Mouse (Mus musculus): ENCODE results near the gene Fgg. TPM values are rescaled to one million over a fixed set of nuclear protein-coding genes. Genes with fewer than 3 reads are reported as not detected.

Gene Fgg
- total RNA-seq, 1 experiment: 0.45 TPM

DNA sequence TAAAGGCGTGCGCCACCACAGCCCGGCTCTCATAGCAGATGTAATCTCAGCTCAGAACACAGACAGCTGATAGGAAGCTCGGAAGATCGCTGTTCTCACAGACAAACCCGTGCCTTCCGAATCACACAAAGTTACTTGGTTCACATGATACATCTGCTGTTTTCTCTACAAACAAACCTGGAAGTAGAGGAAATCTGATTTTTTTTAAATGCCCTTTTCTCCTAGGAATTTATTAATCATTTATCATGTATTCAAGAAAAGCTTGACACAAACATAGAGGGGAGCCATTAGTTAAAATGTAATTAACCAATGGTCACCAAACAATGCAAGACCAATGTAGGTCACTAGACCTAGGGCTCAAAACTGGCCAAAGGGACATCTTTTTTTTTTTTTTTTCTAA, 2.7 kb upstream of the Fgg start:
- DNase-seq (ENCODE audit: low read depth, low spot score): no peak
- H3K27ac ChIP-seq (ENCODE audit: insufficient read depth, low read depth, low read length, poor library complexity, severe bottlenecking): no peak overlapping the region
- H3K36me3 ChIP-seq (ENCODE audit: control insufficient read depth, insufficient read depth, low read length, poor library complexity, severe bottlenecking): no peaks in the 10 kb centered on the region
- H3K9ac ChIP-seq (ENCODE audit: insufficient read depth, low read depth, low read length, poor library complexity, severe bottlenecking): no peak overlapping the region
- H3K9me3 ChIP-seq (ENCODE audit: control insufficient read depth, insufficient read depth, low read depth, low read length): no peaks in the 10 kb centered on the region
- H3K4me1 ChIP-seq (ENCODE audit: control insufficient read depth in 2 of 2, insufficient read depth in 2 of 2, low read length in 2 of 2, poor library complexity in 1 of 2): no peaks in the 10 kb centered on the region
- no peak for TF ChIP-seq ZC3H11A (IDR thresholded peaks at IDR 0.05; ENCODE audit: borderline replicate concordance, low read depth, low read length)
- TF ChIP-seq CHD2 (IDR thresholded peaks at IDR 0.05; ENCODE audit: low read depth, low read length): no peak
- TF ChIP-seq MAFK (IDR thresholded peaks at IDR 0.05; ENCODE audit: insufficient read depth, low read depth, low read length): no peak
- TF ChIP-seq ZNF384 (IDR thresholded peaks at IDR 0.05; ENCODE audit: low read depth, low read length): no peak
- no peak for TF ChIP-seq HCFC1 (IDR thresholded peaks at IDR 0.05; ENCODE audit: borderline replicate concordance, insufficient read depth, low read length)
- in situ Hi-C loops (cut with MboI; ENCODE audit: low sequenced_read_pairs in 2 of 2, unreplicated experiment in 2 of 2): no loop called here
- no peak overlapping the region for H3K4me3 ChIP-seq (ENCODE audit: insufficient read depth in 1 of 2, low read depth in 1 of 2, low read length in 2 of 2, poor library complexity in 1 of 2, severe bottlenecking in 1 of 2)

DNA sequence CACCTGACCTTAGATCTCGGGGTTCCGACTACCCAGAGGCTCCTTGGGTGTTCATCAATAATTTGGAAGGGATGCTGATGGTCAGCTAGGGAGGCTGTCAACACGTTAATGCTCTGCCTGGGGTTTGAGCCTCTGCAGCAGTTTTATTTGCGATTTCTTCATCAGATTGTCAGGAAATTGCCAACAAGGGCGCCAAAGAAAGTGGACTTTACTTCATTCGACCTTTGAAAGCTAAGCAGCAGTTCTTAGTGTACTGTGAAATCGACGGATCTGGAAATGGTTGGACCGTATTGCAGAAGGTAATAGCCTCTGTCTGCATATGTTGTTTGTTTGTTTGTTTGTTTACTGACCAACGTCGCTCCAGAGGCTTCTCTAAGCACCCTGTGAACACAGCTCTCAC, 2.8 kb downstream of the Fgg start:
- no peaks in the 10 kb centered on the region for H3K4me1 ChIP-seq (ENCODE audit: control insufficient read depth in 2 of 2, insufficient read depth in 2 of 2, low read length in 2 of 2, poor library complexity in 1 of 2)
- TF ChIP-seq HCFC1 (IDR thresholded peaks at IDR 0.05; ENCODE audit: borderline replicate concordance, insufficient read depth, low read length) (no peak), MAFK (IDR thresholded peaks at IDR 0.05; ENCODE audit: insufficient read depth, low read depth, low read length) (no peak), ZC3H11A (IDR thresholded peaks at IDR 0.05; ENCODE audit: borderline replicate concordance, low read depth, low read length) (no peak), ZNF384 (IDR thresholded peaks at IDR 0.05; ENCODE audit: low read depth, low read length) (no peak), CHD2 (IDR thresholded peaks at IDR 0.05; ENCODE audit: low read depth, low read length) (no peak)
- H3K9ac ChIP-seq (ENCODE audit: insufficient read depth, low read depth, low read length, poor library complexity, severe bottlenecking): no peak overlapping the region
- DNase-seq (ENCODE audit: low read depth, low spot score): no peak
- no peaks in the 10 kb centered on the region for H3K36me3 ChIP-seq (ENCODE audit: control insufficient read depth, insufficient read depth, low read length, poor library complexity, severe bottlenecking)
- H3K4me3 ChIP-seq (ENCODE audit: insufficient read depth in 1 of 2, low read depth in 1 of 2, low read length in 2 of 2, poor library complexity in 1 of 2, severe bottlenecking in 1 of 2): no peak overlapping the region
- no peaks in the 10 kb centered on the region for H3K9me3 ChIP-seq (ENCODE audit: control insufficient read depth, insufficient read depth, low read depth, low read length)
- in situ Hi-C loops (cut with MboI; ENCODE audit: low sequenced_read_pairs in 2 of 2, unreplicated experiment in 2 of 2): no loop called here
- H3K27ac ChIP-seq (ENCODE audit: insufficient read depth, low read depth, low read length, poor library complexity, severe bottlenecking): no peak overlapping the region

DNA sequence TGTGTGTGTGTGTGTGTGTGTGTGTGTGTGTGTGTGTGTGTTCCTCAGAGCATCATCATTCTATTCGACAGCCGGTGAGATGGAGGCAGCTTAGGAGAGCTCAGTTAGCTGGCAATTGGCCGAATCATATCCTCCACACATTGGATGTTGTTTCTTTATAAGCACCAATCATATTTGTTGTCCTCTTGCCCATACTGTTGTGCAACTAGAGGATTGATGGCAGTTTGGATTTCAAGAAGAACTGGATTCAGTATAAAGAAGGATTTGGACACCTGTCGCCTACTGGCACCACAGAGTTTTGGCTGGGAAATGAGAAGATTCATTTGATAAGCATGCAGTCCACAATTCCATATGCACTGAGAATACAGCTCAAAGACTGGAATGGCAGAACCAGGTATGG, 3.6 kb downstream of the Fgg start:
- Histone ChIP-seq H3K9ac (ENCODE audit: insufficient read depth, low read depth, low read length, poor library complexity, severe bottlenecking) (no peak overlapping the region), H3K36me3 (ENCODE audit: control insufficient read depth, insufficient read depth, low read length, poor library complexity, severe bottlenecking) (no peaks in the 10 kb centered on the region), H3K27ac (ENCODE audit: insufficient read depth, low read depth, low read length, poor library complexity, severe bottlenecking) (no peak overlapping the region), H3K4me1 (ENCODE audit: control insufficient read depth in 2 of 2, insufficient read depth in 2 of 2, low read length in 2 of 2, poor library complexity in 1 of 2) (no peaks in the 10 kb centered on the region), H3K9me3 (ENCODE audit: control insufficient read depth, insufficient read depth, low read depth, low read length) (no peaks in the 10 kb centered on the region), H3K4me3 (ENCODE audit: insufficient read depth in 1 of 2, low read depth in 1 of 2, low read length in 2 of 2, poor library complexity in 1 of 2, severe bottlenecking in 1 of 2) (no peak overlapping the region)
- in situ Hi-C loops (cut with MboI; ENCODE audit: low sequenced_read_pairs in 2 of 2, unreplicated experiment in 2 of 2): no loop called here
- no peak for DNase-seq (ENCODE audit: low read depth, low spot score)
- TF ChIP-seq HCFC1 (IDR thresholded peaks at IDR 0.05; ENCODE audit: borderline replicate concordance, insufficient read depth, low read length): no peak
- TF ChIP-seq CHD2 (IDR thresholded peaks at IDR 0.05; ENCODE audit: low read depth, low read length): no peak
- no peak for TF ChIP-seq ZC3H11A (IDR thresholded peaks at IDR 0.05; ENCODE audit: borderline replicate concordance, low read depth, low read length)
- TF ChIP-seq MAFK (IDR thresholded peaks at IDR 0.05; ENCODE audit: insufficient read depth, low read depth, low read length): no peak
- no peak for TF ChIP-seq ZNF384 (IDR thresholded peaks at IDR 0.05; ENCODE audit: low read depth, low read length)

DNA sequence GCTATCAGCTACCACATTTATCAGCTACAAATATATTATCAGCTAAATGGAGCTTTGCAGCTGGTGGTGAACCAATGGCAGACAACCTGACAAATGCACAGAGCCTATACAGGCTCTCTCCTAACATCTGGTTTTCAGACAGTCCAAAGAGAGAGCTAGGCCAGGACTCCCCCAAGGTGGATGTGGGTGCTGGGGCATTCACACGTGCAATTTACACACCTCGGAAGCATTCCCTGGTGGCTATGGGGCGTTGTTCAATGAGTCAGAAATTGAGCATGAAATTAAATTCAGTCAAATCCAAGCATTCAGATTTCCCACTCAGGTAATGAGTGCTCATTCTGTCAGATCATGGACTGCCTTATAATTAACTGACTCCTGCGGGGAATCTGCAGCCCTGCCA, 4.0 kb downstream of the Fgg start:
- Histone ChIP-seq H3K4me3 (ENCODE audit: insufficient read depth in 1 of 2, low read depth in 1 of 2, low read length in 2 of 2, poor library complexity in 1 of 2, severe bottlenecking in 1 of 2) (no peak overlapping the region), H3K27ac (ENCODE audit: insufficient read depth, low read depth, low read length, poor library complexity, severe bottlenecking) (no peak overlapping the region), H3K9me3 (ENCODE audit: control insufficient read depth, insufficient read depth, low read depth, low read length) (no peaks in the 10 kb centered on the region), H3K9ac (ENCODE audit: insufficient read depth, low read depth, low read length, poor library complexity, severe bottlenecking) (no peak overlapping the region), H3K4me1 (ENCODE audit: control insufficient read depth in 2 of 2, insufficient read depth in 2 of 2, low read length in 2 of 2, poor library complexity in 1 of 2) (no peaks in the 10 kb centered on the region), H3K36me3 (ENCODE audit: control insufficient read depth, insufficient read depth, low read length, poor library complexity, severe bottlenecking) (no peaks in the 10 kb centered on the region)
- no peak for DNase-seq (ENCODE audit: low read depth, low spot score)
- TF ChIP-seq ZC3H11A (IDR thresholded peaks at IDR 0.05; ENCODE audit: borderline replicate concordance, low read depth, low read length): no peak
- no peak for TF ChIP-seq MAFK (IDR thresholded peaks at IDR 0.05; ENCODE audit: insufficient read depth, low read depth, low read length)
- no peak for TF ChIP-seq ZNF384 (IDR thresholded peaks at IDR 0.05; ENCODE audit: low read depth, low read length)
- no peak for TF ChIP-seq HCFC1 (IDR thresholded peaks at IDR 0.05; ENCODE audit: borderline replicate concordance, insufficient read depth, low read length)
- TF ChIP-seq CHD2 (IDR thresholded peaks at IDR 0.05; ENCODE audit: low read depth, low read length): no peak
- in situ Hi-C loops (cut with MboI; ENCODE audit: low sequenced_read_pairs in 2 of 2, unreplicated experiment in 2 of 2): no loop called here

DNA sequence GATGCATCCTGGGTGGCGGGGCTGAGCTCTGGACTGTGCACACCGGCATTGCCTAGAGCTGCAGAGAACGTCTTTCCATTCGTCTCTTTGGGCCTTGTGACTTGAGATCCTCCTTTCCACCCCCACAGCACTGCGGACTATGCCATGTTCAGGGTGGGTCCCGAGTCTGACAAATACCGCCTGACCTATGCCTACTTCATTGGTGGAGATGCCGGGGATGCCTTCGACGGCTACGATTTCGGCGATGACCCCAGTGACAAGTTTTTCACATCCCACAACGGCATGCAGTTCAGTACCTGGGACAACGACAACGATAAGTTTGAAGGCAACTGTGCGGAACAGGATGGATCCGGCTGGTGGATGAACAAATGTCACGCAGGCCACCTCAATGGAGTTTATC, 5.1 kb downstream of the Fgg start:
- TF ChIP-seq ZC3H11A (IDR thresholded peaks at IDR 0.05; ENCODE audit: borderline replicate concordance, low read depth, low read length) (no peak), CHD2 (IDR thresholded peaks at IDR 0.05; ENCODE audit: low read depth, low read length) (no peak), HCFC1 (IDR thresholded peaks at IDR 0.05; ENCODE audit: borderline replicate concordance, insufficient read depth, low read length) (no peak), MAFK (IDR thresholded peaks at IDR 0.05; ENCODE audit: insufficient read depth, low read depth, low read length) (no peak), ZNF384 (IDR thresholded peaks at IDR 0.05; ENCODE audit: low read depth, low read length) (no peak)
- H3K4me3 ChIP-seq (ENCODE audit: insufficient read depth in 1 of 2, low read depth in 1 of 2, low read length in 2 of 2, poor library complexity in 1 of 2, severe bottlenecking in 1 of 2): no peak overlapping the region
- H3K9me3 ChIP-seq (ENCODE audit: control insufficient read depth, insufficient read depth, low read depth, low read length): no peaks in the 10 kb centered on the region
- in situ Hi-C loops (cut with MboI; ENCODE audit: low sequenced_read_pairs in 2 of 2, unreplicated experiment in 2 of 2): no loop called here
- DNase-seq (ENCODE audit: low read depth, low spot score): no peak
- no peaks in the 10 kb centered on the region for H3K36me3 ChIP-seq (ENCODE audit: control insufficient read depth, insufficient read depth, low read length, poor library complexity, severe bottlenecking)
- H3K4me1 ChIP-seq (ENCODE audit: control insufficient read depth in 2 of 2, insufficient read depth in 2 of 2, low read length in 2 of 2, poor library complexity in 1 of 2): no peaks in the 10 kb centered on the region
- H3K27ac ChIP-seq (ENCODE audit: insufficient read depth, low read depth, low read length, poor library complexity, severe bottlenecking): no peak overlapping the region; the same call in 1 of the 2 replicates
- H3K9ac ChIP-seq (ENCODE audit: insufficient read depth, low read depth, low read length, poor library complexity, severe bottlenecking): no peak overlapping the region

All from ES-E14 (cell line).